Mouse (Mus musculus): ENCODE data around the gene Dst. TPM values are rescaled to one million over a fixed set of nuclear protein-coding genes. Genes with fewer than 3 reads are reported as not detected.
A peak's percentile ranks its signal among the peaks of the same experiment; 100 is the strongest.

The Dst gene
- polyA plus RNA-seq, 1 experiment from 2014 or later: 17.3 TPM

GRCm38 (mm10) chr1:33996105-33996887, 88.3 kb downstream of the Dst start:
- WGBS: 75% methylated on average over 5 of the region's 5 CpGs
- Histone ChIP-seq H3K9me3 (no peaks in the 10 kb centered on the region), H3K4me3 (no peak overlapping the region), H3K4me1 (peaks cover 22% of the 10 kb centered on the region), H3K36me3 (replicated peaks) (no peaks in the 10 kb centered on the region), H3K27me3 (replicated peaks; ENCODE audit: low read depth, poor library complexity, severe bottlenecking) (no peaks in the 10 kb centered on the region), H3K27ac (replicated peaks) (no peak overlapping the region)
- no peak for DNase-seq (ENCODE audit: low spot score)

GRCm38 (mm10) chr1:34002321-34002720, 94.3 kb downstream of the Dst start:
- H3K27ac ChIP-seq (replicated peaks): no peak overlapping the region
- WGBS: 87% methylated on average over 4 of the region's 4 CpGs
- H3K4me3 ChIP-seq: no peak overlapping the region
- H3K27me3 ChIP-seq (replicated peaks; ENCODE audit: low read depth, poor library complexity, severe bottlenecking): no peaks in the 10 kb centered on the region
- no peaks in the 10 kb centered on the region for H3K36me3 ChIP-seq (replicated peaks)
- H3K9me3 ChIP-seq: no peaks in the 10 kb centered on the region
- DNase-seq (ENCODE audit: low spot score): no peak
- peaks cover 27% of the 10 kb centered on the region for H3K4me1 ChIP-seq

GRCm38 (mm10) chr1:34002970-34003369, 94.9 kb downstream of the Dst start:
- H3K27me3 ChIP-seq (replicated peaks; ENCODE audit: low read depth, poor library complexity, severe bottlenecking): no peaks in the 10 kb centered on the region
- H3K9me3 ChIP-seq: no peaks in the 10 kb centered on the region
- no peak overlapping the region for H3K4me3 ChIP-seq
- 41% methylated on average over 9 of the region's 9 CpGs for WGBS
- peaks cover 34% of the 10 kb centered on the region for H3K4me1 ChIP-seq
- no peak for DNase-seq (ENCODE audit: low spot score)
- no peak overlapping the region for H3K27ac ChIP-seq (replicated peaks)
- H3K36me3 ChIP-seq (replicated peaks): no peaks in the 10 kb centered on the region

GRCm38 (mm10) chr1:34005238-34005725, 97.3 kb downstream of the Dst start:
- no peaks in the 10 kb centered on the region for H3K36me3 ChIP-seq (replicated peaks)
- H3K9me3 ChIP-seq: no peaks in the 10 kb centered on the region
- H3K27me3 ChIP-seq (replicated peaks; ENCODE audit: low read depth, poor library complexity, severe bottlenecking): peaks cover 10% of the 10 kb centered on the region
- H3K4me3 ChIP-seq: peak overlapping the region; percentile 64
- H3K27ac ChIP-seq (replicated peaks): peak overlapping the region; percentile 84
- WGBS: 4% methylated on average over 10 of the region's 10 CpGs
- H3K4me1 ChIP-seq: peaks cover 38% of the 10 kb centered on the region
- peak; percentile 21 for DNase-seq (ENCODE audit: low spot score)

GRCm38 (mm10) chr1:34005726-34006638, 98.0 kb downstream of the Dst start:
- H3K4me3 ChIP-seq: peak overlapping the region; percentile 64
- DNase-seq (ENCODE audit: low spot score): peak; percentile 68
- peaks cover 41% of the 10 kb centered on the region for H3K4me1 ChIP-seq
- no peaks in the 10 kb centered on the region for H3K36me3 ChIP-seq (replicated peaks)
- H3K27ac ChIP-seq (replicated peaks): peak overlapping the region; percentile 84
- WGBS: under 1% methylated on average over 29 of the region's 29 CpGs
- no peaks in the 10 kb centered on the region for H3K9me3 ChIP-seq
- H3K27me3 ChIP-seq (replicated peaks; ENCODE audit: low read depth, poor library complexity, severe bottlenecking): peaks cover 15% of the 10 kb centered on the region

GRCm38 (mm10) chr1:34006828-34007361, 98.9 kb downstream of the Dst start:
- WGBS: 10% methylated on average over 5 of the region's 5 CpGs
- H3K4me1 ChIP-seq: peaks cover 49% of the 10 kb centered on the region
- H3K4me3 ChIP-seq: peak overlapping the region; percentile 64
- no peak for DNase-seq (ENCODE audit: low spot score)
- H3K27me3 ChIP-seq (replicated peaks; ENCODE audit: low read depth, poor library complexity, severe bottlenecking): peaks cover 15% of the 10 kb centered on the region
- H3K27ac ChIP-seq (replicated peaks): peak overlapping the region; percentile 44; the same call in 1 of the 2 replicates
- H3K9me3 ChIP-seq: no peaks in the 10 kb centered on the region
- no peaks in the 10 kb centered on the region for H3K36me3 ChIP-seq (replicated peaks)

GRCm38 (mm10) chr1:34007379-34007778, 99.4 kb downstream of the Dst start:
- H3K4me3 ChIP-seq: peak overlapping the region; percentile 64
- peaks cover 52% of the 10 kb centered on the region for H3K4me1 ChIP-seq
- H3K27ac ChIP-seq (replicated peaks): no peak overlapping the region; the same call in 1 of the 2 replicates
- DNase-seq (ENCODE audit: low spot score): no peak
- no peaks in the 10 kb centered on the region for H3K9me3 ChIP-seq
- H3K36me3 ChIP-seq (replicated peaks): no peaks in the 10 kb centered on the region
- 14% methylated on average over 4 of the region's 4 CpGs for WGBS
- H3K27me3 ChIP-seq (replicated peaks; ENCODE audit: low read depth, poor library complexity, severe bottlenecking): peaks cover 15% of the 10 kb centered on the region

- 2% methylated on average over 46 of the region's 47 CpGs for WGBS
- peak overlapping the region; percentile 88 for H3K27ac ChIP-seq (replicated peaks)
- peaks cover 15% of the 10 kb centered on the region for H3K27me3 ChIP-seq (replicated peaks; ENCODE audit: low read depth, poor library complexity, severe bottlenecking)
- H3K36me3 ChIP-seq (replicated peaks): no peaks in the 10 kb centered on the region
- H3K4me3 ChIP-seq: peak overlapping the region; percentile 92
- peaks cover 42% of the 10 kb centered on the region for H3K4me1 ChIP-seq
- DNase-seq (ENCODE audit: low spot score): peak; percentile 76
- no peaks in the 10 kb centered on the region for H3K9me3 ChIP-seq
Measured at GRCm38 (mm10) chr1:34011051-34011677, 103.1 kb downstream of the Dst start.

GRCm38 (mm10) chr1:34011821-34012271, 103.8 kb downstream of the Dst start:
- peak overlapping the region; percentile 92 for H3K4me3 ChIP-seq
- DNase-seq (ENCODE audit: low spot score): peak; percentile 45
- peaks cover 15% of the 10 kb centered on the region for H3K27me3 ChIP-seq (replicated peaks; ENCODE audit: low read depth, poor library complexity, severe bottlenecking)
- WGBS: under 1% methylated on average over 16 of the region's 16 CpGs
- H3K36me3 ChIP-seq (replicated peaks): no peaks in the 10 kb centered on the region
- peak overlapping the region; percentile 88 for H3K27ac ChIP-seq (replicated peaks)
- H3K4me1 ChIP-seq: peaks cover 38% of the 10 kb centered on the region
- H3K9me3 ChIP-seq: no peaks in the 10 kb centered on the region

- Histone ChIP-seq H3K9me3 (no peaks in the 10 kb centered on the region), H3K27me3 (replicated peaks; ENCODE audit: low read depth, poor library complexity, severe bottlenecking) (peaks cover 15% of the 10 kb centered on the region), H3K4me1 (peaks cover 36% of the 10 kb centered on the region), H3K4me3 (no peak overlapping the region), H3K27ac (replicated peaks) (no peak overlapping the region), H3K36me3 (replicated peaks) (no peaks in the 10 kb centered on the region)
- DNase-seq (ENCODE audit: low spot score): no peak
- 73% methylated on average over 5 of the region's 5 CpGs for WGBS
Measured at GRCm38 (mm10) chr1:34013490-34013889, 105.5 kb downstream of the Dst start.

GRCm38 (mm10) chr1:34016780-34017179, 108.8 kb downstream of the Dst start:
- H3K27ac ChIP-seq (replicated peaks): no peak overlapping the region
- no peaks in the 10 kb centered on the region for H3K36me3 ChIP-seq (replicated peaks)
- H3K4me3 ChIP-seq: no peak overlapping the region
- no peak for DNase-seq (ENCODE audit: low spot score)
- peaks cover 34% of the 10 kb centered on the region for H3K4me1 ChIP-seq
- H3K9me3 ChIP-seq: no peaks in the 10 kb centered on the region
- 73% methylated on average over 15 of the region's 15 CpGs for WGBS
- H3K27me3 ChIP-seq (replicated peaks; ENCODE audit: low read depth, poor library complexity, severe bottlenecking): no peaks in the 10 kb centered on the region

GRCm38 (mm10) chr1:34017323-34017722, 109.3 kb downstream of the Dst start:
- Histone ChIP-seq H3K4me1 (peaks cover 30% of the 10 kb centered on the region), H3K27me3 (replicated peaks; ENCODE audit: low read depth, poor library complexity, severe bottlenecking) (no peaks in the 10 kb centered on the region), H3K9me3 (no peaks in the 10 kb centered on the region), H3K4me3 (no peak overlapping the region), H3K27ac (replicated peaks) (no peak overlapping the region), H3K36me3 (replicated peaks) (no peaks in the 10 kb centered on the region)
- no peak for DNase-seq (ENCODE audit: low spot score)
- 95% methylated on average over 4 of the region's 4 CpGs for WGBS

Data from embryonic facial prominence, embryonic 10.5 days (tissue).